Mouse (Mus musculus) heart, postnatal 0 days (tissue): Measurements from ENCODE around the gene C87436.

Experiments
- CTCF ChIP-seq: IDR thresholded peaks from 2 replicates; pipeline ENCODE4 v1.5.1; 2016; ENCODE audit warnings: antibody characterized with exemption, control low read depth, low read depth
- EP300 ChIP-seq: IDR thresholded peaks from 2 replicates; pipeline ENCODE4 v1.6.1; 2016; ENCODE audit warnings: antibody characterized with exemption, low read depth

DNA sequence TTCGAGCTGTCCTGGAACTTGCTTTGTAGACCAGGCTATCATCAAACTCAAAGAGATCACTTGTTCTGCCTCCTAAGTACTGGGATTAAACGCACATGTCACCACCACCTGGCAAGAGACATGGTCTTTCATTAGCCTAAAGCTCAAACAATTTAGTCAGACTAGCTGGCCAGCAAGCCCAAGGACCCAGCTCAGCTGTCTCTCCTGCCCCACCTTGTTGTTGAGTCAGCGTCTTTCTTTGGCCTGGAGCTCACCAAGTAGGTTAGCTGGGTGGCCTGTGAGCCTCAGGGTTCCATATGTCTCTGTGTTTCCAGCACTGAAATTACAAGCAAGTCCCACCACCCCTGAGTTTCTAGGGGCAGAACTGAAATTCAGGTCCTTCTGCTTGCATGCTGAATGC lies 24.9 kb downstream of the C87436 start:
- TF ChIP-seq CTCF: no peak
- TF ChIP-seq EP300: no peak
